Mouse (Mus musculus): ENCODE data around the gene Otulin. TPM values are rescaled to one million over a fixed set of nuclear protein-coding genes. Genes with fewer than 3 reads are reported as not detected.

Gene Otulin
- polyA plus RNA-seq, 1 experiment from 2014 or later, result 12.3 TPM

- ATAC-seq, result no peak
- Histone ChIP-seq H3K4me1 (ENCODE audit: control insufficient read depth, insufficient read depth, low read depth, low read length) (no peaks in the 10 kb centered on the region), H3K27me3 (replicated peaks; ENCODE audit: control insufficient read depth, insufficient read depth, low read length) (no peaks in the 10 kb centered on the region), H3K4me3 (ENCODE audit: low read length) (no peak overlapping the region), H3K9me3 (ENCODE audit: control insufficient read depth, low read length) (no peaks in the 10 kb centered on the region), H3K36me3 (ENCODE audit: control insufficient read depth, insufficient read depth, low read length) (no peaks in the 10 kb centered on the region), H3K9ac (ENCODE audit: low read depth, low read length) (no peak overlapping the region), H3K4me2 (ENCODE audit: low read length) (no peak overlapping the region), H3K27ac (ENCODE audit: low read depth, low read length) (no peak overlapping the region)
- 81% methylated on average over 8 of the region's 8 CpGs for WGBS
Measured at GRCm38 (mm10) chr15:27670708-27671107, 40.2 kb upstream of the Otulin start.

DNA sequence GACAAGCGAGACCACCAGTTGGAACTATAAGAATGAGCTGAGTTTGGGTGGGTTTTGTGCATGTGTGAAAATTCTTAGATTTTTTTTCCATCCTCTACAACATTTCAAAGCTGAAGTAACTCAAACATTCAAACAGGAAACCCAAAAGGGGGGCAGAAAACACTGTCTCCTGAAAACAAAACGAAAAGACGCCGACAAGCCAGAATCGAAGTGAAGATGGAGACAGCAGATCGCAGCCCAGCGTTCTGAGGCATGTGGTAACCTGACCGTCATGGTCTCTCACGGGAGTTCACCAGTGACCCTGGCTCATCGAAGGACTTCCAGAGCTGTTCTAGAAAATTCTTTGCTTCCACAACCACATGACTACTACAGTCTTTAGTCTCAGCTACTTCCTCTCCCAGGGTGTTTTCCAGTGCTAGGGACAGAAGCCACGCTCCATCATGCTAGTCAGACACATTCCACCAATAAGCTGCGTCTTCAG lies 39.5 kb upstream of the Otulin start:
- Histone ChIP-seq H3K4me3 (ENCODE audit: low read length) (no peak overlapping the region), H3K9me3 (ENCODE audit: control insufficient read depth, low read length) (no peaks in the 10 kb centered on the region), H3K4me1 (ENCODE audit: control insufficient read depth, insufficient read depth, low read depth, low read length) (no peaks in the 10 kb centered on the region), H3K9ac (ENCODE audit: low read depth, low read length) (no peak overlapping the region), H3K27ac (ENCODE audit: low read depth, low read length) (no peak overlapping the region), H3K36me3 (ENCODE audit: control insufficient read depth, insufficient read depth, low read length) (no peaks in the 10 kb centered on the region), H3K4me2 (ENCODE audit: low read length) (no peak overlapping the region), H3K27me3 (replicated peaks; ENCODE audit: control insufficient read depth, insufficient read depth, low read length) (no peaks in the 10 kb centered on the region)
- no peak for ATAC-seq
- WGBS, result 90% methylated on average over 12 of the region's 12 CpGs

- Histone ChIP-seq H3K9ac (ENCODE audit: low read depth, low read length) (no peak overlapping the region), H3K9me3 (ENCODE audit: control insufficient read depth, low read length) (no peaks in the 10 kb centered on the region), H3K4me1 (ENCODE audit: control insufficient read depth, insufficient read depth, low read depth, low read length) (no peaks in the 10 kb centered on the region), H3K27me3 (replicated peaks; ENCODE audit: control insufficient read depth, insufficient read depth, low read length) (no peaks in the 10 kb centered on the region), H3K4me2 (ENCODE audit: low read length) (no peak overlapping the region), H3K4me3 (ENCODE audit: low read length) (no peak overlapping the region), H3K36me3 (ENCODE audit: control insufficient read depth, insufficient read depth, low read length) (no peaks in the 10 kb centered on the region), H3K27ac (ENCODE audit: low read depth, low read length) (no peak overlapping the region)
- WGBS, result 72% methylated on average over 4 of the region's 4 CpGs
- ATAC-seq, result no peak
Measured at GRCm38 (mm10) chr15:27669276-27669675, 38.8 kb upstream of the Otulin start.

DNA sequence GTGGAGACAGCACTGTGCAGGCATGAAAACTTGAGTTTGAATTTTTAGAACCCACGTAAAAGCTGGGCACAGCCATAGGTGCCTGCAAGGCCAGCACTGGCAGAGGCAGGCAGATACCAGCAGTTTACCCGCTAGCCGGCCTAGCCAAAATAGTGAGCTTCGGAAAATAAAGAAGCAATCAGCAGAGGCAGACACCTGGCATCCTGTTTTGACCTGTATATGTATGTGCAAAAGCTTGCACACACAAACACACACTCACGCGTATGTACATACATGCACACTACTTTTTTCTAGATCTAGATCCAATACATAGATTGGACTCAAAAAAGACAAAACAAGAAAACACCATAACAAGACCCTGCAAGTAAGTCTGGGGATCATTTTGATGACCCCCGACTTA lies 38.1 kb upstream of the Otulin start:
- no peak overlapping the region for H3K9ac ChIP-seq (ENCODE audit: low read depth, low read length)

GRCm38 (mm10) chr15:27668001-27668461 lies 37.5 kb upstream of the Otulin start:
- H3K27ac ChIP-seq (ENCODE audit: low read depth, low read length), result no peak overlapping the region
- H3K9ac ChIP-seq (ENCODE audit: low read depth, low read length), result no peak overlapping the region
- H3K4me1 ChIP-seq (ENCODE audit: control insufficient read depth, insufficient read depth, low read depth, low read length), result no peaks in the 10 kb centered on the region
- H3K36me3 ChIP-seq (ENCODE audit: control insufficient read depth, insufficient read depth, low read length), result no peaks in the 10 kb centered on the region
- no peaks in the 10 kb centered on the region for H3K9me3 ChIP-seq (ENCODE audit: control insufficient read depth, low read length)
- ATAC-seq, result no peak
- H3K27me3 ChIP-seq (replicated peaks; ENCODE audit: control insufficient read depth, insufficient read depth, low read length), result no peaks in the 10 kb centered on the region
- WGBS, result 81% methylated on average over 9 of the region's 9 CpGs
- H3K4me3 ChIP-seq (ENCODE audit: low read length), result no peak overlapping the region
- no peak overlapping the region for H3K4me2 ChIP-seq (ENCODE audit: low read length)

More for the DNA sequence above, 38.1 kb upstream of the Otulin start:
- no peak for ATAC-seq
- no peak overlapping the region for H3K27ac ChIP-seq (ENCODE audit: low read depth, low read length)
- H3K4me1 ChIP-seq (ENCODE audit: control insufficient read depth, insufficient read depth, low read depth, low read length), result no peaks in the 10 kb centered on the region
- H3K27me3 ChIP-seq (replicated peaks; ENCODE audit: control insufficient read depth, insufficient read depth, low read length), result no peaks in the 10 kb centered on the region
- H3K36me3 ChIP-seq (ENCODE audit: control insufficient read depth, insufficient read depth, low read length), result no peaks in the 10 kb centered on the region
- H3K4me2 ChIP-seq (ENCODE audit: low read length), result no peak overlapping the region
- WGBS, result 93% methylated on average over 7 of the region's 7 CpGs
- H3K9me3 ChIP-seq (ENCODE audit: control insufficient read depth, low read length), result no peaks in the 10 kb centered on the region
- no peak overlapping the region for H3K4me3 ChIP-seq (ENCODE audit: low read length)

DNA sequence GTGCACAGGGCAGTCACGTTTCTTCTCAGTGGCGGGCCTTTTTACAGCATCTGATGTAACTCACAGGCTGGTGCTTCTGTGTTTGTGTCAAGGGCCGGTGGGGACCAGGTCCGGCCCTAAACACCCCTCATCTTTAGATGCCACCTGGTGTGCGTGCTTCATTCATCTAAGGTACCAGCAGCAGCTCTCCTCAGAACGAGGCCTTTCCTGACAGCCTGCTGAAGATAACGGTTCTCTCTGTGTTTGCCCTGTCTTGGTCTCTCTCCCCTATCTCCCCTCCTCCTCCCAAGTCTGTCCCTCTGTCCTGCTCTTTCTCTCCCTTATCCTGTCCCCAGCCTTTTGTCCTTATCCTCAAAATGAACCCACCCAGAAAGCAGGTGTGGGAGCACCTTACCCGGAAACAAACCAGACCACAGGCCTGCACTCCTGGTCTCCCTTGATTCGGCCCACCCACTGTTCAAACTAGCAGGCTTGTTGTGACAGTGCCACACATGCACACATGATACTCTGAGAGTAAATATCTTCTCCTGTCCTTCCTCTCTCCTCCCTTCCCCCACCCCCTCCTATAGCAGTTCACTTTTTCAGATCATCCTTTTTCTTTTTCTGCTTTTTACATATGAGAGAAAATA lies 36.5 kb upstream of the Otulin start:
- H3K9me3 ChIP-seq (ENCODE audit: control insufficient read depth, low read length), result no peaks in the 10 kb centered on the region
- no peaks in the 10 kb centered on the region for H3K27me3 ChIP-seq (replicated peaks; ENCODE audit: control insufficient read depth, insufficient read depth, low read length)
- 79% methylated on average over 9 of the region's 9 CpGs for WGBS
- H3K4me2 ChIP-seq (ENCODE audit: low read length), result no peak overlapping the region
- H3K9ac ChIP-seq (ENCODE audit: low read depth, low read length), result no peak overlapping the region
- no peak overlapping the region for H3K27ac ChIP-seq (ENCODE audit: low read depth, low read length)
- H3K4me3 ChIP-seq (ENCODE audit: low read length), result no peak overlapping the region
- no peak for ATAC-seq
- no peaks in the 10 kb centered on the region for H3K4me1 ChIP-seq (ENCODE audit: control insufficient read depth, insufficient read depth, low read depth, low read length)
- no peaks in the 10 kb centered on the region for H3K36me3 ChIP-seq (ENCODE audit: control insufficient read depth, insufficient read depth, low read length)

- Histone ChIP-seq H3K4me1 (ENCODE audit: control insufficient read depth, insufficient read depth, low read depth, low read length) (no peaks in the 10 kb centered on the region), H3K4me2 (ENCODE audit: low read length) (peak overlapping the region; percentile 60), H3K27ac (ENCODE audit: low read depth, low read length) (no peak overlapping the region), H3K9ac (ENCODE audit: low read depth, low read length) (peak overlapping the region; percentile 48), H3K36me3 (ENCODE audit: control insufficient read depth, insufficient read depth, low read length) (no peaks in the 10 kb centered on the region), H3K4me3 (ENCODE audit: low read length) (peak overlapping the region; percentile 34), H3K27me3 (replicated peaks; ENCODE audit: control insufficient read depth, insufficient read depth, low read length) (no peaks in the 10 kb centered on the region), H3K9me3 (ENCODE audit: control insufficient read depth, low read length) (no peaks in the 10 kb centered on the region)
- peak; percentile 72 for ATAC-seq
- WGBS, result 28% methylated on average over 21 of the region's 21 CpGs
Measured at GRCm38 (mm10) chr15:27665392-27665911, 35.0 kb upstream of the Otulin start.

DNA sequence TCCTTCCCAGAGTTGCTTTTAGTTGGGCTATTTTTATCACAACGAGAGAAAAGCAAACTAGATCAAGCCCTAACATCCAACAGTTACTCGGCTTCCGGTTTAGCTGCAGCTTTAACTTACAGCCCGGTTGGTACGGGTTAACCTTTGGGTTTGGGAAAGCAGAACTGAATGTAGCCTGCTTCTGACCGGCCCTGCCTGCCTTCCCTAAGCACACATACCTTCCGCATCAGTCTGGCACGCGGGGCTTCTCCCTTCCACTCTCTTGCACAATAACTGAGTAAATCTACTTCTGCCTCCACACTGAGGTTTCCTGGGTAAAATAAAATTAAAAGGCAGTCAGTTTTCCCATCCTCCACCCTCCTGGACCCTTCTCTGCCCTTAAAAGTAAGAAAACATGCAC lies 33.6 kb upstream of the Otulin start:
- H3K9ac ChIP-seq (ENCODE audit: low read depth, low read length), result no peak overlapping the region
- H3K36me3 ChIP-seq (ENCODE audit: control insufficient read depth, insufficient read depth, low read length), result no peaks in the 10 kb centered on the region
- no peak overlapping the region for H3K27ac ChIP-seq (ENCODE audit: low read depth, low read length)
- H3K4me3 ChIP-seq (ENCODE audit: low read length), result no peak overlapping the region
- 90% methylated on average over 9 of the region's 9 CpGs for WGBS
- no peaks in the 10 kb centered on the region for H3K9me3 ChIP-seq (ENCODE audit: control insufficient read depth, low read length)
- no peak overlapping the region for H3K4me2 ChIP-seq (ENCODE audit: low read length)
- ATAC-seq, result no peak
- no peaks in the 10 kb centered on the region for H3K4me1 ChIP-seq (ENCODE audit: control insufficient read depth, insufficient read depth, low read depth, low read length)
- H3K27me3 ChIP-seq (replicated peaks; ENCODE audit: control insufficient read depth, insufficient read depth, low read length), result no peaks in the 10 kb centered on the region

- no peak overlapping the region for H3K4me3 ChIP-seq (ENCODE audit: low read length)
- H3K36me3 ChIP-seq (ENCODE audit: control insufficient read depth, insufficient read depth, low read length), result no peaks in the 10 kb centered on the region
- no peaks in the 10 kb centered on the region for H3K27me3 ChIP-seq (replicated peaks; ENCODE audit: control insufficient read depth, insufficient read depth, low read length)
- WGBS, result 71% methylated on average over 1 of the region's 1 CpGs
- H3K9me3 ChIP-seq (ENCODE audit: control insufficient read depth, low read length), result no peaks in the 10 kb centered on the region
- H3K4me2 ChIP-seq (ENCODE audit: low read length), result no peak overlapping the region
- no peaks in the 10 kb centered on the region for H3K4me1 ChIP-seq (ENCODE audit: control insufficient read depth, insufficient read depth, low read depth, low read length)
- ATAC-seq, result no peak
- H3K27ac ChIP-seq (ENCODE audit: low read depth, low read length), result no peak overlapping the region
- H3K9ac ChIP-seq (ENCODE audit: low read depth, low read length), result no peak overlapping the region
Measured at GRCm38 (mm10) chr15:27662699-27663098, 32.2 kb upstream of the Otulin start.
